Mouse (Mus musculus): ENCODE results near the gene Mfsd7a. TPM values are rescaled to one million over a fixed set of nuclear protein-coding genes. Genes with fewer than 3 reads are reported as not detected.

The Mfsd7a gene
- polyA plus RNA-seq, 1 experiment from 2014 or later, result 0.24 TPM

DNA sequence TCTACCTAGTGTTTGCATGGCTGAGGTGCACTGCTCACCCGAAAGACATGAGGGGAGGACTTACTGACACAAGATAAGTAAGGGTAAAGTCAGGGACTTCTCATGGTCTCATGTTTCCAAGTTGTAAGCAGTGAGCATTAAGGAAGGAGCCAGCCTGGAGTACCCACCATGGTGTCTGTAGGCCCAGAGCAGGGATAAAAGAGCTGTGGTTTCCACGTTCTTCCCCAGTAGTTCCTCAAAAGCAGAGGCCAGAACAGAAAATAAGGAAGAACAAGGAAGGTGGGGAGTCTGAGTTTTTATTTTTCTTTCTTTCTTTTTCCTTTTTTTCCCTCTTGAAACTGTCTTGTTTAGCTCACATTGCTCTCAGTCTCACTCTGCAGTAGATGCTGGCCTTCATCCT lies 34.0 kb downstream of the Mfsd7a start:
- Histone ChIP-seq H3K4me3 (no peak overlapping the region), H3K4me1 (no peaks in the 10 kb centered on the region), H3K36me3 (replicated peaks) (no peaks in the 10 kb centered on the region), H3K9me3 (no peaks in the 10 kb centered on the region), H3K27me3 (ENCODE audit: poor library complexity, severe bottlenecking) (no peaks in the 10 kb centered on the region), H3K27ac (no peak overlapping the region)
- DNase-seq (ENCODE audit: extremely low spot score, low spot score), result no peak
- WGBS, result 76% methylated on average over 2 of the region's 2 CpGs

DNA sequence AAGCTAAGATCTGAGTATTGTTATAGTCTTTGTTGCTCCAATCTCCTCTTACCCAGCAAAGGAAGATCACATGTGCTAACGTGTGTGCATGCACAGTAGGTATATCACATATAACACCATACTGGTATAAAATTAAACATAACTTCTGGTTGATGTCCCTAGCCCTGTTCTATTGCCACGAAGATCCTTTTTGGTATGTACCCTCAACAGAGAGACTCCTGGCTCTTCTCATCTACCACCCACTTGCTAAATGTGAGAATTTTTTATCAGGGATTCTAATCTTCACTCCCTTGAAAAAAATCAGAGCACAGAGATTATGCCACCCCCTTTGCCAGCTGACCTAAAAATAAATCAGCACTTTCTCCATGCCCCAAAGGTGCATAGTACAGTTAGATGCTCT lies 41.7 kb downstream of the Mfsd7a start:
- Histone ChIP-seq H3K27me3 (ENCODE audit: poor library complexity, severe bottlenecking) (no peaks in the 10 kb centered on the region), H3K9me3 (no peaks in the 10 kb centered on the region), H3K4me1 (no peaks in the 10 kb centered on the region), H3K27ac (no peak overlapping the region), H3K36me3 (replicated peaks) (no peaks in the 10 kb centered on the region), H3K4me3 (no peak overlapping the region)
- DNase-seq (ENCODE audit: extremely low spot score, low spot score), result no peak
- WGBS, result 74% methylated on average over 2 of the region's 2 CpGs

DNA sequence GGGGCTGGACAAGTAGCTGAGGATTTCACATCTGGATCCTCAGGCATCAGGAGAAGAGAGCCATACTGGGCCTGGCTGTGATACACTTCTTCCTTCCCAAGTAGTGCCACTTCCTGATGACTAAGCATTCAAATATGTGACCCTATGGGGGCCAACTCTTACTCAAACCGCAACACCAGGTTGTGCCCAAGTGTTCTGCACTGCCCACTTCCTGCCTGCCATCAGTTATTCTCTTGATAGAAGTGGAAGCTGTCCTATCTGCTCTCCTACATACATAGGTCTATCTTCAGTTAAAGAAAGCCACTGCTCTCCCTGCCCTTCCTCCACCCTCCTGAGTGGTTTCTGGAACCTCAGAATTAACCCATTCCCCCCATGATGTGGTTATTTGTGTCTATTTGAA lies 43.2 kb downstream of the Mfsd7a start:
- Histone ChIP-seq H3K4me1 (no peaks in the 10 kb centered on the region), H3K4me3 (no peak overlapping the region), H3K36me3 (replicated peaks) (no peaks in the 10 kb centered on the region), H3K27me3 (ENCODE audit: poor library complexity, severe bottlenecking) (no peaks in the 10 kb centered on the region), H3K9me3 (no peaks in the 10 kb centered on the region), H3K27ac (no peak overlapping the region)
- no peak for DNase-seq (ENCODE audit: extremely low spot score, low spot score)
- 83% methylated on average over 1 of the region's 1 CpGs for WGBS

DNA sequence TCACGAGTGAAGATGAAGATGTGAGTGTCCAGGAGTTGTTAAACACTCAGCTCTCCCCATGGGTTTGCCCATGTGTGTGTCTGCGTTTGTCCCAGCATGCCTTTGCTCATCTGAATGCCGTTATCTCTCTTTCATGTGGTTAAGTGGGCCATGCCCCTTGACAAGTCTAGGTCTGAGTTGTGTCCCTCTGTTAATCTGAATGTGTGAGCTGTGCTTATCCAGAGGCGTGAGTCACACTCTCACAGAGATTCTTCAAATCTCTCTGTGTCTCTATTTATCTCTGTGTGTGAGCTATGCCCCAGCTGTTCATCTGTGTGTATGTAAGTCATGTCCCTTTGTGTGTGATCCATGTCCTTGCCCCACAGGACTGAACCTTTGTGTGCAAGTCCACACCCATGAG lies 45.2 kb downstream of the Mfsd7a start:
- H3K4me3 ChIP-seq, result no peak overlapping the region
- no peaks in the 10 kb centered on the region for H3K27me3 ChIP-seq (ENCODE audit: poor library complexity, severe bottlenecking)
- no peak overlapping the region for H3K27ac ChIP-seq
- DNase-seq (ENCODE audit: extremely low spot score, low spot score), result no peak
- 82% methylated on average over 4 of the region's 4 CpGs for WGBS
- no peaks in the 10 kb centered on the region for H3K4me1 ChIP-seq
- H3K36me3 ChIP-seq (replicated peaks), result no peaks in the 10 kb centered on the region
- no peaks in the 10 kb centered on the region for H3K9me3 ChIP-seq

Other genes with a start within 250 kb of the Mfsd7a start
- 51.2 and 51.5 TPM in 2 replicates for gene Dr1, start 180.0 kb downstream of the Mfsd7a start, polyA plus RNA-seq (2016; fragmentation: Nextera tagmentation; extraction: Ambion mirVana)
- 7.9 and 8.9 TPM in 2 replicates for gene Pigg, start 136.3 kb downstream of the Mfsd7a start, polyA plus RNA-seq (2016; fragmentation: Nextera tagmentation; extraction: Ambion mirVana)
- not detected in 2 replicates for gene Gm42517, start 81.0 kb downstream of the Mfsd7a start, polyA plus RNA-seq (2016; fragmentation: Nextera tagmentation; extraction: Ambion mirVana)
- 0.20 TPM in 1 of 2 replicates, not detected in the other for gene Pde6b, start 60.5 kb downstream of the Mfsd7a start, polyA plus RNA-seq (2016; fragmentation: Nextera tagmentation; extraction: Ambion mirVana)
- gene Atp5k, start 14.4 kb downstream of the Mfsd7a start, polyA plus RNA-seq (2016; fragmentation: Nextera tagmentation; extraction: Ambion mirVana), result 391 and 392 TPM in 2 replicates
- gene Pcgf3, start 12.3 kb upstream of the Mfsd7a start, polyA plus RNA-seq (2016; fragmentation: Nextera tagmentation; extraction: Ambion mirVana), result 20.0 and 21.1 TPM in 2 replicates
- gene Cplx1, start 101.1 kb upstream of the Mfsd7a start, polyA plus RNA-seq (2016; fragmentation: Nextera tagmentation; extraction: Ambion mirVana), result 2.6 and 2.7 TPM in 2 replicates
- gene Gak, start 180.9 kb upstream of the Mfsd7a start, polyA plus RNA-seq (2016; fragmentation: Nextera tagmentation; extraction: Ambion mirVana), result 62.8 and 64.2 TPM in 2 replicates
- gene Tmem175, start 180.9 kb upstream of the Mfsd7a start, polyA plus RNA-seq (2016; fragmentation: Nextera tagmentation; extraction: Ambion mirVana), result 17.6 TPM in 2 replicates
- gene Idua, start 211.4 kb upstream of the Mfsd7a start, polyA plus RNA-seq (2016; fragmentation: Nextera tagmentation; extraction: Ambion mirVana), result 10.2 and 11.0 TPM in 2 replicates
- gene Dgkq, start 220.8 kb upstream of the Mfsd7a start, polyA plus RNA-seq (2016; fragmentation: Nextera tagmentation; extraction: Ambion mirVana), result 11.3 and 13.3 TPM in 2 replicates
- 0.77 and 1.0 TPM in 2 replicates for gene Slc26a1, start 226.7 kb upstream of the Mfsd7a start, polyA plus RNA-seq (2016; fragmentation: Nextera tagmentation; extraction: Ambion mirVana)
- 10.4 and 12.3 TPM in 2 replicates for gene Fgfrl1, start 243.5 kb upstream of the Mfsd7a start, polyA plus RNA-seq (2016; fragmentation: Nextera tagmentation; extraction: Ambion mirVana)